Mouse (Mus musculus): ENCODE results near the gene Ngrn. TPM values are rescaled to one million over a fixed set of nuclear protein-coding genes. Genes with fewer than 3 reads are reported as not detected.

The Ngrn gene
- polyA plus RNA-seq, 1 experiment = 55.6 TPM

DNA sequence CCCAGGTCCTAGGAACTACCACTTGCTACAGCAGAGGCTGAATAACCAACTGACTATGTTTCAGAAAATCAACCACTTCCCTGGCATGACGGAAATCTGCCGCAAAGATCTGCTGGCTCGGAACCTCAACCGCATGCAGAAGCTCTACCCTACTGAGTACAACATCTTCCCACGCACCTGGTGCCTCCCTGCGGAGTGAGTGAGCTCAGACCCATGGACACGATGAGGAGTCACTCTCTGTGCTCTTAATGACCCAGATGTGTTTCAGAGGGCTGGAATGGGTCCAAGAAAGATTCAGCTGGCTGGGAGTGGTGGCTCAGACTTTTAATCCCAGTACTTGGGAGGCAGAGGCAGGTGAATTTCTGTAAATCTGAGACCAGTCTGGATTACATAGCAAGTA lies 8.6 kb upstream of the Ngrn start:
- H3K4me3 ChIP-seq (ENCODE audit: insufficient read depth, low read length) = no peak overlapping the region
- no peak for TF ChIP-seq CTCF (IDR thresholded peaks at IDR 0.05; ENCODE audit: extremely low read depth, insufficient read depth, low read length)
- TF ChIP-seq POLR2A (IDR thresholded peaks at IDR 0.05; ENCODE audit: extremely low read depth, insufficient read depth, low read length) = no peak
- H3K4me1 ChIP-seq (ENCODE audit: control insufficient read depth, insufficient read depth, low read length) = no peaks in the 10 kb centered on the region
- H3K27ac ChIP-seq (ENCODE audit: insufficient read depth, low read length) = no peak overlapping the region

DNA sequence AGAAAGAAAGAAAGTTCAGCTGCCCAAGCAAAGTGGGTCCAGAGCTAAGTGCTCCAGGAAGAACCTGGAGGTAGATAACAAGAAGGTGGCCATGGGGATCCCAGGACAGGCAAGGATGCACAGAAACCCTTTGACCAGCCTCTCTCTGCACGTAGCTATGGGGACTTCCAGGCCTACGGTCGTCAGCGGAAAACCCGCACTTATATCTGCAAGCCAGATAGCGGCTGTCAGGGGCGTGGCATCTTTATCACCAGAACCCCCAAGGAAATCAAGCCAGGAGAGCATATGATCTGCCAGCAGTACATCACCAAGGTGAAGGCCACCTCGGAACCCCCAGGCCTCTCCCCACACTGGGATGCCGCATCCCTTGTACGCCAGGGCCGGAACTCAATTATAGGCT lies 8.1 kb upstream of the Ngrn start:
- TF ChIP-seq POLR2A (IDR thresholded peaks at IDR 0.05; ENCODE audit: extremely low read depth, insufficient read depth, low read length) (no peak), CTCF (IDR thresholded peaks at IDR 0.05; ENCODE audit: extremely low read depth, insufficient read depth, low read length) (no peak)
- no peaks in the 10 kb centered on the region for H3K4me1 ChIP-seq (ENCODE audit: control insufficient read depth, insufficient read depth, low read length)
- H3K4me3 ChIP-seq (ENCODE audit: insufficient read depth, low read length) = no peak overlapping the region
- H3K27ac ChIP-seq (ENCODE audit: insufficient read depth, low read length) = no peak overlapping the region

DNA sequence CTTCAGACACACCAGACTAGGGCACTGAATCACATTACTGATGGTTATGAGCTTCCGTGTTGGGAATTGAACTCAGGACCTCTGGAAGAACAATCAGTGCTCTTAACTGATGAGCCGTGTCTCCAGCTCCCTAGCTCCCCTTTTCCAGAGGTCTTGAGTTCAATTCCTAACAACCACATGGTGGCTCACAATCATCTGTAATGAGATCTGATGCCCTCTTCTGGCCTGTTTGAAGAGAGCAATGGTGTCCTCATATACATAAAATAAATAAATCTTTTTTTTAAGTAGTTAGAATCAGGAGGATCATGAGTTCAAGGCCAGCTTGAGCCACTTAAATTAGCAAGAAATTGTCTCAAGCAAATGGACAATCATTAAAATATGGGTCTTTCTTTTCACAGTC lies 5.0 kb upstream of the Ngrn start:
- Histone ChIP-seq H3K4me1 (ENCODE audit: control insufficient read depth, insufficient read depth, low read length) (no peaks in the 10 kb centered on the region), H3K4me3 (ENCODE audit: insufficient read depth, low read length) (no peak overlapping the region), H3K27ac (ENCODE audit: insufficient read depth, low read length) (no peak overlapping the region)
- TF ChIP-seq CTCF (IDR thresholded peaks at IDR 0.05; ENCODE audit: extremely low read depth, insufficient read depth, low read length) (no peak), POLR2A (IDR thresholded peaks at IDR 0.05; ENCODE audit: extremely low read depth, insufficient read depth, low read length) (no peak)

DNA sequence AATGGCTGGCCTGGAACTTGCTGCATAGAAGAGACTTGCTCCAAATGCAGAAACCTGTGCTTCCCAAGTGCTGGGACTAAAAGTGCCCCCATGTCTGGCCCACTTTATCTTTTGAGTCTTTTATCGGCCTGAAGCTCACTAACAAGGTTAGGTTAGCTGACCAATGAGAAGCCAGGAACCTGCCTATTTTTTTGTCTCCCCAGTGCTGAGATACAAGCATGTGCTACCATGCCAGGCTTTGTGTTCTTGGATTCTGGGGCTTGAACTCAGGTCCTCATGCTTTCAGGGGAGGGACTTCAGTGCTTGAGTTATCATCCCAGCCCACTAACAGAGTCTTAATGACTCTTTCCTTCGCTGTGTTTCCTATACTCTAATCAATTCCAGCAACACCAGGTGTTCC lies 3.3 kb upstream of the Ngrn start:
- Histone ChIP-seq H3K27ac (ENCODE audit: insufficient read depth, low read length) (no peak overlapping the region), H3K4me3 (ENCODE audit: insufficient read depth, low read length) (no peak overlapping the region), H3K4me1 (ENCODE audit: control insufficient read depth, insufficient read depth, low read length) (peaks cover 2% of the 10 kb centered on the region; the same call in 1 of the 2 replicates)
- no peak for TF ChIP-seq POLR2A (IDR thresholded peaks at IDR 0.05; ENCODE audit: extremely low read depth, insufficient read depth, low read length)
- no peak for TF ChIP-seq CTCF (IDR thresholded peaks at IDR 0.05; ENCODE audit: extremely low read depth, insufficient read depth, low read length)

DNA sequence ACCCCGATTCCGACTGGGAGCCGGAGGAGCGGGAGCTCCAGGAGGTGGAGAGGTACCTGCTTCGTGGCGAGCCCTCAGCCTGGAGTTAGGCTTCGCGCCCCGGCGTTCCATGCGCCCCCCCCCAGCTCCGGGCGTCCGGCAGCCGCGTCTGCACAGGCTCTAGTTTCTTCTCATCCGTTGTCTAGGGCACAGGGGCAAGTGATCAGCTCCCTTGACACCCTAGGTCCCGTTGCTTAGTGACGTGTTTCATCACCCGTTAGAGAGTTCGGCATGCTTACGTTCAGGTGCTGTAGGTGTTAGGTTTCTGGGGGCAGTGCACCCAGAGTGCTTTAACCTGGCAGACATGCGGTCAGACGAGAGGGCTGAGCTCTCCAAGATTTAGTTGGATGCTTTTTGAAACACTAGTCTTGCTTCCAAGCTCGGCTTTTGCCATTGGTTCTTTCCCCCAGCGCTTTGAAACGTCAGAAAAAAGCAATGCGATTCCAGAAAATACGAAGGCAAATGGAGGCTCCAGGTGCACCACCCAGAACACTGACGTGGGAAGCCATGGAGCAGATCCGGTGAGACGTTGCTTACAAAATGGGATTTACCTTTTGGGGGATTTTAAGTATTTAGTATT lies 466 bp downstream of the Ngrn start:
- no peak for TF ChIP-seq CTCF (IDR thresholded peaks at IDR 0.05; ENCODE audit: extremely low read depth, insufficient read depth, low read length)
- TF ChIP-seq POLR2A (IDR thresholded peaks at IDR 0.05; ENCODE audit: extremely low read depth, insufficient read depth, low read length) = peak; percentile 41; the same call in 1 of the 2 replicates
- peaks cover 2% of the 10 kb centered on the region; the same call in 1 of the 2 replicates for H3K4me1 ChIP-seq (ENCODE audit: control insufficient read depth, insufficient read depth, low read length)
- H3K27ac ChIP-seq (ENCODE audit: insufficient read depth, low read length) = peak overlapping the region; percentile 36
- peak overlapping the region; percentile 86 for H3K4me3 ChIP-seq (ENCODE audit: insufficient read depth, low read length)

DNA sequence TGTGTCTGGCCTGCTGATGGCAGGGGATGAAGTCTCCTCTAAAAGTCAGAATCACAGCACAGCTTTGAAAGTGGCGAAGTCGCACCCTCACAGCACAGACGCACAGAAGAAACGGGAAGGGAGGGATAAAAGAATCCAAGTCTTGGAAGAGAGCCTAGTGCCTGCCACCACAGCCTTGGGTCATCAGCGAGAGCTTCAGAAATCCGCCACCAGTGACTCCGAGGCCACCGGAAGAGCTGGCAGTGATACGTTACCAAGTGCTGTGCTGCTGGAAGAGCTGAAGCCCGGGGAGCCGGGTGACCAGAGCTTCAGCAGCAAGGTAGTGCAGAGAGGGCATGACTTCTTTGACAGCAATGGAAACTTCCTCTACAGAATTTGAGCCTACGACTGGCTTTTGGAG lies 3.6 kb downstream of the Ngrn start:
- peaks cover 3% of the 10 kb centered on the region; the same call in 1 of the 2 replicates for H3K4me1 ChIP-seq (ENCODE audit: control insufficient read depth, insufficient read depth, low read length)
- no peak overlapping the region for H3K4me3 ChIP-seq (ENCODE audit: insufficient read depth, low read length)
- no peak overlapping the region for H3K27ac ChIP-seq (ENCODE audit: insufficient read depth, low read length)
- TF ChIP-seq CTCF (IDR thresholded peaks at IDR 0.05; ENCODE audit: extremely low read depth, insufficient read depth, low read length) = no peak
- no peak for TF ChIP-seq POLR2A (IDR thresholded peaks at IDR 0.05; ENCODE audit: extremely low read depth, insufficient read depth, low read length)

DNA sequence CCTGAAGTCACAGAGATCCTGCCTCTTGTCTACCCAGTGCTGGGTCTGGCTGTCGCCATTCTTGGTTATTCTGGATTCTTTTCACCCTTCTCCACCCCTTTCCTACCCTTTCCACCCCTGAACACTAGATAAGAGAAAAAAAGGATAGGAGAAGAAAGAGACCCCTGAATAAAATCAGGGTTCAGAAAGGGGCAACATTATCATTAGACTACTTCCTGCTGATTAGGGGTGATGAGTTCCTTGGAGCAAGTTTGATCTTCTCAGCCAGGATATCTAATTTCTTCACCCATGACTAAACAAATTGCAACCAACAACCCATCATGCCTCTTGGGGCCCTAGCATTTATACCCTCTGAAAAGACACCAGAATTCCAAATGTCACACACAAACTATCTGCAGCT lies 6.7 kb downstream of the Ngrn start:
- Histone ChIP-seq H3K4me3 (ENCODE audit: insufficient read depth, low read length) (no peak overlapping the region), H3K4me1 (ENCODE audit: control insufficient read depth, insufficient read depth, low read length) (peaks cover 1% of the 10 kb centered on the region; the same call in 1 of the 2 replicates), H3K27ac (ENCODE audit: insufficient read depth, low read length) (no peak overlapping the region)
- TF ChIP-seq CTCF (IDR thresholded peaks at IDR 0.05; ENCODE audit: extremely low read depth, insufficient read depth, low read length) (no peak), POLR2A (IDR thresholded peaks at IDR 0.05; ENCODE audit: extremely low read depth, insufficient read depth, low read length) (no peak)

DNA sequence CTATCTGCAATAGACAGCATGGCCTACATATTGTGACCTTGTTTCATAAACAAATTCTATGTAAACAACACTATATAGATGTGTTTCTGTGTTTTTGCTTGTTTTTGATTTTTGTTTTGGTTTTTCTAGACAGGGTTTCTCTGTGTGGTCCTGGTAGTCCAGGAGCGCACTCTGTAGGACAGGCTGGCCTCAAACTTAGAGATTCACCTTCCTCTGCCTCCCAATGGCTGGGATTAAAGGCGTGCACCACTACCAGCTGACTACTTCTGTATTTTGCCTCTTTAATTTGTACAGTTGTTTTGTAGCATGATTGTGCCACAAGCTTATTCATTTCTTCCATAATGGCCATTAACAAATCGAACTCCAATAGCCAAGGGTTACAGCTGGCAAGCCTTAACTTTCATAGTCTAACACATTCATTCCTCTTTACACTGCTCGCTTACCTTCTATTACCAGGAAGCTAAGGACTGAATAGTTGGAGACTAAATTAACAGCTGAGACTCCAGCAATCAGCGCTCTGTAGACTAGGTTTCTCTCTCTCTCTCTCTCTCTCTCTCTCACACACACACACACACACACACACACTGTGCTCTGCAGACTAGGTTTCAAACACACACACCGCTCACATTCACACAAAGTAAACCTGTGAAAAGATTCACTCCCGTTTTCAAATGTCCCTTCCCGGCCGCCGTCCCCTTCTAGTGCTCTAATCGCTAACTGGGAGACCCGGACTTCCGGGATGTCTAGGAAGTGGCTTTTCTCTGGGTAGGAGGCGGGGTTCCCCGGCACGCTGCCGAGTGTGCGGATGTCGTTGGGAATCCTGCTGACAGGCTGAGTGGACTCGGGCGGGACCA lies 8.1 kb downstream of the Ngrn start, which contains the start of gene Vps33b:
Gene Vps33b (plus strand): TSS at position 753 of the 854 bp plus-strand sequence.
- no peak within 1 kb of the TSS for H3K27ac ChIP-seq (ENCODE audit: insufficient read depth, low read length)
- peak within 1 kb of the TSS; percentile 89 for H3K4me3 ChIP-seq (ENCODE audit: insufficient read depth, low read length)
- peaks cover 1% of the 10 kb centered on the region; the same call in 1 of the 2 replicates for H3K4me1 ChIP-seq (ENCODE audit: control insufficient read depth, insufficient read depth, low read length)
- TF ChIP-seq CTCF (IDR thresholded peaks at IDR 0.05; ENCODE audit: extremely low read depth, insufficient read depth, low read length) (no peak), POLR2A (IDR thresholded peaks at IDR 0.05; ENCODE audit: extremely low read depth, insufficient read depth, low read length) (0 out of 2 replicates have a peak, but pooled peaks have one; percentile 29)

DNA sequence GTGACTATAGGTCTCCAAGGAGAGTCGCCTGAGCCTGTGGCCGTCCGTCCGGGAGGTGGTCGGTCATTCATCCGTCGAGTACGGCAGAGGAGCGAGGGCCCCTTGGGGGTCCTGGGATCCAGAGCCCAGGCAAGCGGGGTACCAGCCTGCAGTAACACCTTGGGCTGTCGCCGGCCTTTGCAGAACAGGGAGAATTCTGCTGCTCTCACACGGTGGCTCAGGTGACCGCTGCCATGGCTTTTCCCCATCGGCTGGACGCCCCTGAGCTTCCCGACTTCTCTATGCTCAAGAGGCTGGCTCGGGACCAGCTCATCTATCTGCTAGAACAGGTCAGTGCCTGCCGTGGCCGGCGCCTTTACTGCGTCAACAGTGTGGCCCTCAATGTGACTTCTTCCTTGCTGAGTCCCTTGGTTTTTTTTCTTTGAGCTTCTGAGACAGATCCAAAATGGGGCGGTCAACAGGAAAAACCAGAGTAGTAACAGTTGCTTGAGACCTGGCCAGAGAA lies 8.8 kb downstream of the Ngrn start:
- peak overlapping the region; percentile 89 for H3K4me3 ChIP-seq (ENCODE audit: insufficient read depth, low read length)
- no peak for TF ChIP-seq POLR2A (IDR thresholded peaks at IDR 0.05; ENCODE audit: extremely low read depth, insufficient read depth, low read length)
- no peak for TF ChIP-seq CTCF (IDR thresholded peaks at IDR 0.05; ENCODE audit: extremely low read depth, insufficient read depth, low read length)
- no peak overlapping the region for H3K27ac ChIP-seq (ENCODE audit: insufficient read depth, low read length)
- peaks cover 1% of the 10 kb centered on the region; the same call in 1 of the 2 replicates for H3K4me1 ChIP-seq (ENCODE audit: control insufficient read depth, insufficient read depth, low read length)

Measured in cortical plate, adult 2 months (tissue).